Mouse (Mus musculus) megakaryocyte, embryonic 14.5 days (primary cell): ENCODE measurements around the gene Fbxw4.

Source experiments
- FLI1 ChIP-seq: IDR thresholded peaks from 2 replicates; pipeline ENCODE4 v1.6.1; 2012; ENCODE audit warnings: low read length, inconsistent platforms, mixed read lengths
- GATA1 ChIP-seq: IDR thresholded peaks from 3 replicates; pipeline ENCODE4 v1.6.1; 2012; ENCODE audit warnings: mixed read lengths, low read length, inconsistent platforms, borderline replicate concordance

DNA sequence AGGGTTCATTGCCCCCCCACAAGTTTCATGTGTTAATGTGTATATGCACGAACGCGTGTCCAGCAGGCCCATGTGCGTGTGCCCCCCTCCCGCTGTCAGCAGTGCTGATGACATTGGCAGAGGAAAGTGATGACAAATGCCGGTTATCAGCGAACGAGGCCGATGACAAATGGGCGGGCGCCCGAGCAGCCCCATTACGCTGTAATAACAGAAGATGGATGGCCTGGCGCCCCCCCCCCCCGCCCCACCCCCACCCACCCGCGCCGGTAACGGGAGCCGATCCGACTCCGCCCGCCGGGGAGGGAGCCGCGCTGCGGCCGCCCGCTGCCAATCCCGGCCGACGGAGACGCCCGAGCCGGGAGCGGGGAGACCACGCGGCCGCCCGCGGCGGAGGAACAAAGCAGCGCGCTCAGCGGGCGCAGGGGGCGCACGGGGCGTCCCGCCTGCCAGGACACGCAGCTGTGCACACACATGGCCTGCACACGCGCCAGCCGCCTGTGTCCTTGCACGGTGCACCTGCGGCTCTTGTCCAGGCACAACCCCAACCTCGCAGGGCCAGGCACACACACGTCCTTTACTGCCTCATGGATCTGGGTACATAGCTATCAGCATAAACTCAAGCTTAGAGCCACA lies 118.6 kb downstream of the Fbxw4 start:
- TF ChIP-seq GATA1 (no peak), FLI1 (no peak)
